Mouse (Mus musculus) neural tube, embryonic 14.5 days (tissue): Measurements from ENCODE around the gene Clip4. TPM values are rescaled to one million over a fixed set of nuclear protein-coding genes. Genes with fewer than 3 reads are reported as not detected.

ENCODE experiments used
- ATAC-seq: fragments of 200-750 bp; cut with Nextera tagmentation; 2 replicates; pipeline ENCODE4 v1.8.0; 2017; ENCODE audit warnings: low read depth, mild to moderate bottlenecking, moderate TSS enrichment, moderate library complexity
- H3K27ac ChIP-seq: fragments of 300-500 bp; sonication (generic); 2 replicates; pipeline ENCODE4 v1.5.1; 2014; ENCODE audit warnings: low read depth, mild to moderate bottlenecking, control low read depth, low read length, moderate library complexity, mixed read lengths
- H3K27me3 ChIP-seq: fragments of 300-500 bp; sonication (generic); 2 replicates; pipeline ENCODE4 v1.6.1; 2014; ENCODE audit warnings: low read length; ENCODE audit not compliant: control insufficient read depth, insufficient read depth
- H3K36me3 ChIP-seq: fragments of 300-500 bp; sonication (generic); 2 replicates; pipeline ENCODE4 v1.6.1; 2014; ENCODE audit warnings: low read length, mixed read lengths; ENCODE audit not compliant: control insufficient read depth, insufficient read depth
- H3K4me1 ChIP-seq: fragments of 300-500 bp; sonication (generic); 2 replicates; pipeline ENCODE4 v1.6.1; 2014; ENCODE audit warnings: low read length; ENCODE audit not compliant: control insufficient read depth, insufficient read depth
- H3K4me2 ChIP-seq: fragments of 300-500 bp; sonication (generic); 2 replicates; pipeline ENCODE4 v1.6.1; 2014; ENCODE audit warnings: mild to moderate bottlenecking, low read depth, low read length, control low read depth
- H3K4me3 ChIP-seq: fragments of 300-500 bp; sonication (generic); 2 replicates; pipeline ENCODE4 v1.5.1; 2014; ENCODE audit warnings: low read depth, low read length, control low read depth, mixed read lengths
- H3K9ac ChIP-seq: fragments of 300-500 bp; sonication (generic); replicated peaks from 2 replicates; pipeline ENCODE4 v1.6.1; 2014; ENCODE audit warnings: low read depth, mild to moderate bottlenecking, control low read depth, low read length, mixed read lengths
- H3K9me3 ChIP-seq: fragments of 300-500 bp; sonication (generic); 2 replicates; pipeline ENCODE4 v1.6.1; 2016; ENCODE audit warnings: low read length; ENCODE audit not compliant: control insufficient read depth
- WGBS: fragments of 180-500 bp; shearing (Covaris S2); extraction: QIAGEN DNeasy Blood & Tissue Kit; methylation state at CpG from one replicate; pipeline ENCODE4 v1.1.7; 2014; 5-methylcytosine and 5-hydroxymethylcytosine counted together
- polyA plus RNA-seq: library from polyadenylated mRNA; unstranded; fragments of >200 nt; fragmentation: Nextera tagmentation; extraction: Ambion mirVana; gene quantifications from 2 replicates; pipeline ENCODE4 v1.2.1, GENCODE M21; 2014

The Clip4 gene
- polyA plus RNA-seq, 1 experiment from 2014 or later: 22.5 TPM

DNA sequence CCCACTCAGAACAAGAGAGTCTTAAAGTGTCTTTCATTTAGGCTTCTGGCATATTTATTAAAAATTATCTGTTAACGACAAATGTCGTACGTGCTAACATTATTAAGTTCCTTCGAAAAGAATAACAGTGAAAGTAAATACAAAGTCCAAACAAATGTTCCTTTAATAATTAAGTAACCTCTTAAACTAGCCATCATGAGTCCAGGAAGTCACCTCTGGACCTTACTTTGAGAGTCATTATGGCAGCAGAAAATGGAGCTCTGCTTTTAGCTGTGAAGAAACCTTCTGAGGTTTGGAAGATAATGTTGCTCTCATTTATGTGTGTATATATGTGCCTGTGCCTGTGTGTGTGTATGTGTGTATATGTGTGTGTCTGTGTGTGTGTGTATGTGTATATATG is 35.6 kb downstream of the Clip4 start:
- WGBS: 92% methylated on average over 4 of the region's 4 CpGs
- H3K27me3 ChIP-seq: no peaks in the 10 kb centered on the region
- no peaks in the 10 kb centered on the region for H3K4me1 ChIP-seq
- H3K27ac ChIP-seq: no peak overlapping the region
- H3K36me3 ChIP-seq: peaks cover 7% of the 10 kb centered on the region; the same call in 1 of the 2 replicates
- no peak overlapping the region for H3K4me3 ChIP-seq
- no peaks in the 10 kb centered on the region for H3K9me3 ChIP-seq
- H3K9ac ChIP-seq: no peak overlapping the region
- no peak for ATAC-seq
- H3K4me2 ChIP-seq: no peak overlapping the region

DNA sequence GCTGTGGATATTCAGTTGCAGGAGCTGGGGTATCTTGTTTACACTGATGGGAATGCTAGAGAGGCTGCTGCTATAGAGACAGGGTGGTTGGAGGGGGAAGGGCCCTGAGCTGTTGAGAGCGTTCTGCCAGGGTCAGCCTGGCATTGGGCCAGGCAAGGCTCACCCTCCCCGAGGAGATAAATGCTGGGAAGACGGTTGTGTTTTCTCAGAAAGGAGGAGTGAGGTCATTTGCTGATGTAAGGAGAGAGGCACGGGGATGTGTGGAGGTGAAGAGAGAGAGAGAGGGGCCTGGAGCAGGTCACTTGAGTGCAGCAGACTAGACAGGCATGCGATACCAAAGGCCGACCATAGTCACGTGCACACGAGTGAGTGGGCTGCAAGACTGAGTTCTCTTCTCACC is 42.8 kb downstream of the Clip4 start:
- Histone ChIP-seq H3K4me2 (no peak overlapping the region), H3K9me3 (no peaks in the 10 kb centered on the region), H3K36me3 (peaks cover 3% of the 10 kb centered on the region; the same call in 1 of the 2 replicates), H3K27me3 (no peaks in the 10 kb centered on the region), H3K4me3 (no peak overlapping the region), H3K4me1 (0 out of 2 replicates have a peak, but pooled peaks cover 2% of the 10 kb centered on the region), H3K9ac (no peak overlapping the region), H3K27ac (no peak overlapping the region)
- WGBS: 54% methylated on average over 8 of the region's 8 CpGs
- ATAC-seq: peak; percentile 72; the same call in 1 of the 2 replicates

DNA sequence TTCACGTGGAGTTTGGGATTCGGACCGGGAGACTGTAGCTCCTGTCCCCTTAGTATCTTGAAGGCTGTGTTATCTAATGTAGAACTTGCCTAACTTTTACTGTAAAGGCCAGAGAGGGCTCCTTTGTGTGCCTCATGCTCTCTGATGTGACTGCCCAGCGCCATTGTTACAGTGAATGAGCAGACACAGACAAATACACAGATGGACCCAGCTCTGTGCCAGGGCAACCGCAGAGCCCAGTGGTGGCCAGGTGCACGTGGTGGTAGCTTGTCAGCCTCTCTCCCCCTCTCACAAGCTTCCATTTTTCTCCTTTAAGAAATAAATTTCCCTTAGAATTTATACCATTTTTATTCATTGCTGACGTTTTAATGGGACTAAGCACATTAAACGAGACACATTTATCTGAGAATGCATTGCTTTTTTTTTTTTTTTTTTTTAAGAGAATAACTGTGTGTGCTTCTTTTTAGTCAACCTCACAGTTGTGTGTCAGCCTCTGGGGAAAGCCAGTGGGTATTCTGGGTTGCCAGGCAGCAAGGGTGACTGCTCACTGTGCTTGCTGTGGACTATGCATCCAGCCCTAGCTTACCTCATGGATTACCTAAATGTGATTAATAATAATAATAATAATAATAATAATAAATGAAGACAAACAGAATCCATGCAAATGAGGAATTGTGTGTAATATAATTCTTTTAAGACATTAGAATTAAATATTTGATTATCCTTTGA is 48.0 kb downstream of the Clip4 start:
- Histone ChIP-seq H3K36me3 (no peaks in the 10 kb centered on the region), H3K27ac (no peak overlapping the region; the same call in 1 of the 2 replicates), H3K4me1 (no peaks in the 10 kb centered on the region), H3K4me3 (no peak overlapping the region), H3K4me2 (no peak overlapping the region), H3K9me3 (no peaks in the 10 kb centered on the region), H3K27me3 (no peaks in the 10 kb centered on the region), H3K9ac (no peak overlapping the region)
- 56% methylated on average over 8 of the region's 8 CpGs for WGBS
- ATAC-seq: peak; percentile 82; the same call in 1 of the 2 replicates

DNA sequence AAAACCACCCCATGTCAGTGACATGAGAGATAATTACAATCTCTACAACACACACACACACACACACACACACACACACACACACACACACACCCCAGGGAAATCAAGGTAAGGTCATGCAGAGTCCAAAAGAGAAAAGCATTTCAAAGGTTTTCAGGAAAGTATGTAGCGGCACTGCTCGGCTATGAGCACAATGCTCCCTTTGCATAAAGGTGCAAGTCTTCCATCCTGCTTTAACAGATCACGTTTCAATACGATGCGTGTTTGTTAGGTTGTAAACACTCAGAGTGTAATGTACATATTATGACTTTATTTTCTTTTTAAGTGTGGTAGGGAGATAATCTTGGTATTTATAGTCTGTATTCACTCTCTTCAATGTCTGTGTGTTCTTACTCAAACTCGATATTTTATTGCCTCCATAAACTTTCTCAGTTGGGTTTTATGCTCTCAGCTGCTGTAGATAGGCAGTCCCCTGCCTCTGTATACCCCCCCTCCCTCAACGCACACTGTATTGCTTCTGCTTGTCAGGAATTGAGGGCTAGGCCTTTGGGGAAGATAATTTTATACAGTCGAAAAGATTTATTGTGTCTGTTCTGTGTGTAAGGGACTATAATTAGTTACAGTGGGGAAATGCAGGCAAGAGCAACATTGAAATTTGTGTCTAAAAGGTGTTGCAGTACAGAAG is 55.5 kb downstream of the Clip4 start:
- Histone ChIP-seq H3K9ac (no peak overlapping the region), H3K27me3 (no peaks in the 10 kb centered on the region), H3K4me1 (0 out of 2 replicates have a peak, but pooled peaks cover 4% of the 10 kb centered on the region), H3K36me3 (peaks cover 8% of the 10 kb centered on the region; the same call in 1 of the 2 replicates), H3K4me2 (no peak overlapping the region), H3K9me3 (no peaks in the 10 kb centered on the region), H3K4me3 (no peak overlapping the region), H3K27ac (no peak overlapping the region; the same call in 1 of the 2 replicates)
- WGBS: 41% methylated on average over 8 of the region's 8 CpGs
- ATAC-seq: peak; percentile 88

DNA sequence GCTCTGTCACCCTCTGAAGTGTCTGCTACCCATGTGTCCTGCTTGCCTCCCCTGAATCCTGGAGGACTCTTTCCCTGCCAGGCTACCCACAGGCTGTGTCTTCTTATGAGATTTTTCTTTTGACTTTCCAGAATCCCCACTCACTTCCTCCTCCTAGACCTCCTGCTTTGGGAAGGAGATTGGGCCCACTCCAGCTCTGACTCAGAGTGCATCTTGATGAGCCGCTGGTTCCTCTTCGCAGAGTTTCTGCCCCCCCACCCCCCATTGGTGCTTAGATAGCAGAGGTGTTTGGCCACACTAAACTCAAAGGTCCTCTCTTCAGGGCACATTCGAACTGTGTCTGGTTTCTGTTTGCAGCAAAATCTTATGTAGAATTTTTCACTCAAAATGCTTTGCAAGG is 58.3 kb downstream of the Clip4 start:
- WGBS: 89% methylated on average over 3 of the region's 3 CpGs
- Histone ChIP-seq H3K9me3 (no peaks in the 10 kb centered on the region), H3K4me3 (no peak overlapping the region), H3K36me3 (peaks cover 8% of the 10 kb centered on the region; the same call in 1 of the 2 replicates), H3K27ac (no peak overlapping the region), H3K27me3 (no peaks in the 10 kb centered on the region), H3K4me1 (0 out of 2 replicates have a peak, but pooled peaks cover 4% of the 10 kb centered on the region), H3K4me2 (no peak overlapping the region), H3K9ac (no peak overlapping the region)
- ATAC-seq: no peak

DNA sequence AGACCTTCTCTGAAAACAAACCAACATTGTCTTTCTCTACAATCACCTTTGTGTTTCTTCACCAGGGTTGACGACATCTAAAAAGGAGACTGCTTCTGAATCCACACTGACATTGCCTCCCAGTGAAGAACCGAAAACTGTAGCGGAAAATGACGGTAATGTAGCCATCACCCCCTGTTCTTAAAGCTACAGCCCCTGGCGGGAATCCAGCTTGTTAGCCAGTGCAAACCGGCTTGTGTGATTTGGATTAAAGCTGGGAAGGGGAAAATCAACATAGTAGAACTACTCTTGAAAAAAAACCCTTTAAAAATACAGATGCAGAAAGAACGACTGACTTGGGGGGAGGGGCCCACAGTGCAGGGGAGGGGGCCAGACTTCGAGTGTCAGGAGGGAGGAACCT is 59.4 kb downstream of the Clip4 start:
- H3K4me2 ChIP-seq: no peak overlapping the region
- 72% methylated on average over 8 of the region's 8 CpGs for WGBS
- H3K36me3 ChIP-seq: peaks cover 8% of the 10 kb centered on the region; the same call in 1 of the 2 replicates
- no peak for ATAC-seq
- H3K27me3 ChIP-seq: no peaks in the 10 kb centered on the region
- H3K4me1 ChIP-seq: 0 out of 2 replicates have a peak, but pooled peaks cover 4% of the 10 kb centered on the region
- H3K9ac ChIP-seq: no peak overlapping the region
- no peaks in the 10 kb centered on the region for H3K9me3 ChIP-seq
- H3K27ac ChIP-seq: no peak overlapping the region
- no peak overlapping the region for H3K4me3 ChIP-seq

DNA sequence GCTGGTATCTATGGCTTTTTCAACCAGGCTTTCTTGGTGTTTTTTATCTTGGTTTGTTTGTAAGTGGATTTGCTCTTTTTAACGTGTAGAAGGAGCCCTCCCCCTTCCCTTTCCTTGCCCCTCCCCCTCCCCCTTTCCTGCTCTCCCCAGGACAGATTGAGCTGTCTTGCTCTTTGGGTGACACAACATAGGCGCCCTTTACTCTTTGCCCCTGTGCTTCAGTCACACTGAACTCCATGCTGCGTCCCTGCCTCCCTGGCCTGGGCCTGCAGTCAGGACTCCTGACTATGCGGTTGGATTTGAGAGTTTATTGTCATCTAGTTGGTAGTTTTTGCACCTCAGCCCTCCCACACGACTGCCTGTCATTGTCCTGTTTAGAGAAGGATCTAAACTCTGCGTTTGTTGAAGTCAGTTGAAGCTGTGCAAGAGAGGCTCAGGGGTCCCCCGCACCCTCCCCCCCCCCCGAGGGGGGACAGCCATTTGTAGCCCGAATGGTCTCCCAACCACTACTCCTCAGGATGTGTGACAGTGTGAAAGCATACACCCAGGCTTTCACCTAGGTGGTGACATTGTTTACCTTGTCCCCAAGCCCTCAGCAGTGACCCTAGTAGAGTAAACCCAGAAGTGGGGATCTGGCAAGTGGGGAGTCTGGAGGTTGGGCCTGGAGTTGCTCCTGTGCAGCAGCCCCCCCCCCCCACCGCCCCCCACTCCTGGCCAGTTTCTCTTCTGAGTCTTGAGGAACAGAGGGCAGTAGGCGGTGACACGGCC is 60.6 kb downstream of the Clip4 start:
- no peaks in the 10 kb centered on the region for H3K9me3 ChIP-seq
- no peak overlapping the region for H3K9ac ChIP-seq
- WGBS: 70% methylated on average over 12 of the region's 12 CpGs
- 0 out of 2 replicates have a peak, but pooled peaks cover 4% of the 10 kb centered on the region for H3K4me1 ChIP-seq
- H3K36me3 ChIP-seq: peaks cover 8% of the 10 kb centered on the region; the same call in 1 of the 2 replicates
- H3K27ac ChIP-seq: no peak overlapping the region
- no peak overlapping the region for H3K4me3 ChIP-seq
- no peak for ATAC-seq
- H3K27me3 ChIP-seq: no peaks in the 10 kb centered on the region
- H3K4me2 ChIP-seq: no peak overlapping the region

DNA sequence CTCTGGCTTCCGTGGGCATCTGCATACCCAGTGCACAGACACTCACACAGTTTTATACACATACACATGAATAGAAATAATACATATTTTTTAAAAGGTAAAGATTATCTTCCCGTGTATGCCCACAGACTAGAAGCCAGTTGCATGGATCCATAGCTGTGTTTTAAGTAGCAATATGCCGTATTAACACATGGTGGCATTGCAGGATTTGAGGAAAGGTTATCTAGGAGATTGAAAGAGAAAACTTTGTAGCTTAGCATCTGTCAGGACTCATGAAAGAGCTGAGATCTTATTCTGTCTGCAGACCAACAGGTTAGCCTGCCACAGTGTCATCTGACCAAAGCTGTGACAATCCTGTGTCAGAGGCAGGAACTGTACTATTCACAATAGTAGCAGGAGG is 63.7 kb downstream of the Clip4 start:
- no peak overlapping the region for H3K4me3 ChIP-seq
- H3K36me3 ChIP-seq: no peaks in the 10 kb centered on the region
- no peaks in the 10 kb centered on the region for H3K9me3 ChIP-seq
- peak; percentile 41; the same call in 1 of the 2 replicates for ATAC-seq
- WGBS: 93% methylated on average over 3 of the region's 3 CpGs
- H3K27ac ChIP-seq: no peak overlapping the region
- H3K27me3 ChIP-seq: no peaks in the 10 kb centered on the region
- H3K9ac ChIP-seq: no peak overlapping the region
- no peaks in the 10 kb centered on the region for H3K4me1 ChIP-seq
- H3K4me2 ChIP-seq: no peak overlapping the region
